Mouse (Mus musculus): ENCODE measurements at regions not wholly inside any gene's neighbourhood (a gene's known extent, or its start where the extent isn't known, plus 50 kb on each side); places are given as distances from the start of the nearest gene placed in this dataset.

DNA sequence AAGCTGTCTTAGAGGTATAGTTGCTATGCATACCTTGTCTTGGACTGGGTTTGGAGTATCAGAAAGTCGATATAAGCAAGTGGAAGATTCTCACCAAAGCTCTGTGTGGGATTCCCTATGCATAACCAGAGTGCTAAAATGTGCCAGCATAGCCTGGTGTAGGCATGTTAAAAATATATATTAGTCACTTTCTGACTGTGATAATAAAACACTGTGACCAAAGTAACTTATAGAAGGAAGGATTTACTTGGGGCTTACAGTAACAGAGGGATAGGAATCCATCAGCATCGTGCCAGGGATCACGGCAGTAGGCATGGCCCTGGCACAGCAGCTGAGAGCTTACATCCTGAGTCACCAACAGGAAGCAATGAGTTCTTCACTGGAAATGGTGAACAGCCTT lies 215.4 kb downstream of the Tshz3 start:
- no peak for TF ChIP-seq CTCF (IDR thresholded peaks at IDR 0.05; ENCODE audit: borderline replicate concordance, insufficient read depth, low read depth, low read length)
- TF ChIP-seq POLR2A (IDR thresholded peaks at IDR 0.05; ENCODE audit: borderline replicate concordance, insufficient read depth, low read length): no peak

Measured in cerebellum, adult 2 months (tissue).